Mouse (Mus musculus): ENCODE data around the gene Arhgef6. TPM values are rescaled to one million over a fixed set of nuclear protein-coding genes. Genes with fewer than 3 reads are reported as not detected.

The Arhgef6 gene
- polyA plus RNA-seq, 2 experiments: 4.7 to 7.0 TPM

DNA sequence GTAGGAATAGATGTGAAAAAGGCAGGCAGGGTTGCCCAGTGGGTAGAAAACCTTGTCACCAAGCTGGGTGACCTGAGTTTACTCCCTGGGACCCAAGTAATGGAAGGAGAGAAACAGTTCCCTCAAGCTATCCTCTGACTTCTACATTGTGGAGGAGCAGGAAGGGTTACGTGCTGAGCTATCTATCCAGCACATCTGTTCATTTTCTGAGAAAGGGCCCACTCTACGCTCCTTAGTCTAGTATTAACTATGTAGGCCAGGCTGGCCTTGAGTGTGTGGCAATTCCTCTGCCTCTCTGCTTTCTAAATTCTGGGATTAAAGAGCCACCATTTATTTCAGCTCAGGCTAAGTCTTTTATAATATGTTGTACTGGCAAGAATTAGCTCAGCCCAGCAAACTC is 35.0 kb upstream of the Arhgef6 start:
- H3K9ac ChIP-seq (replicated peaks): peak overlapping the region; percentile 47
- DNase-seq (ENCODE audit: low read depth in 3 of 3, low spot score in 3 of 3): peak; percentile 60 to 66 (median 62)
- peaks cover 6% of the 10 kb centered on the region for H3K36me3 ChIP-seq (replicated peaks; ENCODE audit: control insufficient read depth, insufficient read depth, low read depth)
- H3K4me1 ChIP-seq (replicated peaks; ENCODE audit: control insufficient read depth in 2 of 2, insufficient read depth in 2 of 2, low read length in 1 of 2): peaks cover 15 to 29% of the 10 kb centered on the region in 2 experiments
- 21% methylated on average over 2 of the region's 2 CpGs for WGBS (ENCODE audit: insufficient replicate concordance)
- peak overlapping the region; percentile 53 for H3K4me2 ChIP-seq (ENCODE audit: low read depth)
- TF ChIP-seq EP300 (IDR thresholded peaks at IDR 0.05; ENCODE audit: low read depth): peak; percentile 78
- no peak for TF ChIP-seq CTCF (IDR thresholded peaks at IDR 0.05; ENCODE audit: low read depth)
- peak overlapping the region; percentile 78 for H3K27ac ChIP-seq
- H3K27me3 ChIP-seq (ENCODE audit: control insufficient read depth, insufficient read depth, low read length): no peaks in the 10 kb centered on the region
- ATAC-seq (ENCODE audit: insufficient read depth): peak; percentile 96
- 0 out of 4 replicates have a peak overlapping the region, but pooled peaks of 1 of the 2 experiments have one; percentile 13 for H3K4me3 ChIP-seq (ENCODE audit: insufficient read depth in 1 of 2, low read depth in 2 of 2, low read length in 2 of 2)
- H3K9me3 ChIP-seq (ENCODE audit: control insufficient read depth, low read length): no peaks in the 10 kb centered on the region

DNA sequence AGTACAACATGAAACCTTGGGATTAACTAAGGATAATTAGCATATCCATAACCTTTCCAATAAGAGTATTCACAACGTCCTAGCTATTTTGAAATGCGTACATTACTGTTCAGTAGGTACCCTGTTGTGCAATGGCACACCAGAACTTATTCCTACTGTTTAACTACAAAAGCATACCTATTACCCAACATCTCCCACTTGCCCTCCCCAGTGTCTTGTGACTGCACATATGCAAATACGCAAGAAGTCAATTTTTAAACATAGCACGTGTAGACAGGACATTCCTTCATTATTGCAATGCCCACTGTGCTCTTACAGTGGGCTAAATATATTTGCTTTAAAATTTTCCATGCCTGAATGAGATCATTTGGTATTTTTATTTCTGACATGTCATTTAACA is 34.4 kb upstream of the Arhgef6 start:
- Histone ChIP-seq H3K36me3 (replicated peaks; ENCODE audit: control insufficient read depth, insufficient read depth, low read depth) (peaks cover 4% of the 10 kb centered on the region), H3K27me3 (ENCODE audit: control insufficient read depth, insufficient read depth, low read length) (no peaks in the 10 kb centered on the region), H3K27ac (peak overlapping the region; percentile 78), H3K9me3 (ENCODE audit: control insufficient read depth, low read length) (no peaks in the 10 kb centered on the region), H3K4me2 (ENCODE audit: low read depth) (peak overlapping the region; percentile 53; the same call in 1 of the 2 replicates), H3K4me3 (ENCODE audit: insufficient read depth in 1 of 2, low read depth in 2 of 2, low read length in 2 of 2) (no peak overlapping the region), H3K9ac (replicated peaks) (no peak overlapping the region), H3K4me1 (replicated peaks; ENCODE audit: control insufficient read depth in 2 of 2, insufficient read depth in 2 of 2, low read length in 1 of 2) (peaks cover 15 to 29% of the 10 kb centered on the region in 2 experiments)
- no peak for DNase-seq (ENCODE audit: low read depth in 3 of 3, low spot score in 3 of 3)
- no peak for ATAC-seq (ENCODE audit: insufficient read depth)
- WGBS (ENCODE audit: insufficient replicate concordance): 64% methylated on average over 4 of the region's 4 CpGs
- TF ChIP-seq CTCF (IDR thresholded peaks at IDR 0.05; ENCODE audit: low read depth) (no peak), EP300 (IDR thresholded peaks at IDR 0.05; ENCODE audit: low read depth) (no peak)

DNA sequence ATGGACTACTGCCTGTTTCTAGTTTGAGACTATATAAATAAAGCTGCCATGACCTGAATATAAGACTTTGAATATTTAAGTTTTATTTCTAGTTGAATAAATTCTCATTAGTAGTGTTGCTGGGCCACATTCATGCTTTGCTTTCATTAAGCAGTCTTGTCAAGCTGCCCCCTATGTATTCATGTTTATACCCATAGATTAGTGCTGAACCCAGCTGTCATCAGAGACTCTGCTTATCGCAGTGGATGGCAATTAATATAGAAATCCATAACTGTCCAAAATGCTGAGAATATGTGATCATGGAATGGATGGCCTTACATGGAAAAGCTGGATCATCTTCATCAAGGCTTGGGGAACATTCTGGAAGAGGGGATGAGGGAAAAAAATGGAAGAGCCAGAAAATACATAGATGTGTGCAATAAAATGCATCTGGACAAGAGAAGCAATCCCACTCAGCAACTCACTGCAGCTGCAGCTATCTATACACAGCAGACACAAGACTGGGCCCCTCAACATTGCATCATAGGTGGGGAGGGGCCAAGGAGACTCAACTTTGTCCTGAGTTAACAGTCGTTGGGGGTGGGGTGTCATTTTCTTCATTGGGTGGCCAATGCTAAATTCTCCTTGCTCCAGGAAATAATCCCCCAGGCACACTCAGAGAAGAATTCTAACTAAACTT is 26.5 kb upstream of the Arhgef6 start:
- Histone ChIP-seq H3K27me3 (ENCODE audit: control insufficient read depth, insufficient read depth, low read length) (no peaks in the 10 kb centered on the region), H3K36me3 (replicated peaks; ENCODE audit: control insufficient read depth, insufficient read depth, low read depth) (no peaks in the 10 kb centered on the region), H3K27ac (peak overlapping the region; percentile 92), H3K9me3 (ENCODE audit: control insufficient read depth, low read length) (no peaks in the 10 kb centered on the region), H3K9ac (replicated peaks) (no peak overlapping the region; the same call in 1 of the 2 replicates), H3K4me3 (ENCODE audit: insufficient read depth in 1 of 2, low read depth in 2 of 2, low read length in 2 of 2) (no peak overlapping the region), H3K4me1 (replicated peaks; ENCODE audit: control insufficient read depth in 2 of 2, insufficient read depth in 2 of 2, low read length in 1 of 2) (peaks cover 15 to 27% of the 10 kb centered on the region in 2 experiments), H3K4me2 (ENCODE audit: low read depth) (peak overlapping the region; percentile 40)
- ATAC-seq (ENCODE audit: insufficient read depth): peak; percentile 99
- DNase-seq (ENCODE audit: low read depth in 3 of 3, low spot score in 3 of 3): peak; percentile 73 to 77 (median 73)
- WGBS (ENCODE audit: insufficient replicate concordance): 26% methylated on average over 2 of the region's 2 CpGs
- TF ChIP-seq CTCF (IDR thresholded peaks at IDR 0.05; ENCODE audit: low read depth) (no peak), EP300 (IDR thresholded peaks at IDR 0.05; ENCODE audit: low read depth) (peak; percentile 84)

DNA sequence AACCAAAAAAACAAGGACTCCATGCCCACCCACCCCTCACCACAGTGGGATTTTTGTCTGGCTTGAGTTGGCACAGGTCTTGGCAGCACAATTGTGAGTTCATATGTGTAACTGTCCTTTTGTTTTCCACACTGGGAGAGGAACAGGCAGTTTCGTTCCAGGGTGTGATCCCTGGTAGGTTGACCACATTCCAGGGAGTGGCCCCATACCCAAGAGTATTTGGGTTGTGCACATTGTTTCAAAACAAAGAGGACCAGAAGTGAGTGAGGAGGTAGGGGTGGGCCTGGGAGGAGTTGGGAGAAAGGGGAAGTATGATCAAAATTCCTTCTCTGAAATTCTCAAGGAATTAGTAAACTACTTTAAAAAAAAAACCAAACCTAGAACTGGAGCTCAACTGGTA is 20.8 kb upstream of the Arhgef6 start:
- H3K27ac ChIP-seq: no peak overlapping the region
- no peak for DNase-seq (ENCODE audit: low read depth in 3 of 3, low spot score in 3 of 3)
- TF ChIP-seq CTCF (IDR thresholded peaks at IDR 0.05; ENCODE audit: low read depth): no peak
- no peak for TF ChIP-seq EP300 (IDR thresholded peaks at IDR 0.05; ENCODE audit: low read depth)
- no peaks in the 10 kb centered on the region for H3K27me3 ChIP-seq (ENCODE audit: control insufficient read depth, insufficient read depth, low read length)
- ATAC-seq (ENCODE audit: insufficient read depth): no peak
- whole genome bisulfite sequencing (ENCODE audit: insufficient replicate concordance): 44% methylated on average over 1 of the region's 1 CpGs
- H3K4me1 ChIP-seq (replicated peaks; ENCODE audit: control insufficient read depth in 2 of 2, insufficient read depth in 2 of 2, low read length in 1 of 2): peaks cover 5 to 10% of the 10 kb centered on the region in 2 experiments
- H3K36me3 ChIP-seq (replicated peaks; ENCODE audit: control insufficient read depth, insufficient read depth, low read depth): no peaks in the 10 kb centered on the region
- no peak overlapping the region for H3K4me3 ChIP-seq (ENCODE audit: insufficient read depth in 1 of 2, low read depth in 2 of 2, low read length in 2 of 2)
- no peaks in the 10 kb centered on the region for H3K9me3 ChIP-seq (ENCODE audit: control insufficient read depth, low read length)
- H3K9ac ChIP-seq (replicated peaks): no peak overlapping the region
- H3K4me2 ChIP-seq (ENCODE audit: low read depth): no peak overlapping the region

DNA sequence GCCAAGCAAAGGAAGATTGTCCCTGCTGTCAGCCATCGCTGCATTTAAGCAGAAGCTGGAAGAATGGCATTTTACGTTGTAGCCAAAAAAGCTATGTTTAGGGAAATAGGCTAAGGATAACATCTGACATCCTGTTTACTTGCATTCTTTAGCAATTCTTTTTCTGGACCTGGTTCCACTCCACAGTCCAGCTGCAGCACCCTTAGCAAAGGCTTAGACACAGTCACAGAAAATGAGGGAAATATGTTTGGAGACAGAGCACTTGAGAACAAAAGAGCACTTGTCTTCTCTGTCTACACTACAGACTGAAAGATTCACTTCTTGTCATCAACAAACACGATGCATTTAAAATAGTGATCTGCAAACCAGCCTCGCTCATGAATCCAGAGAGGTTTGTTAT is 691 bp upstream of the Arhgef6 start:
- no peaks in the 10 kb centered on the region for H3K9me3 ChIP-seq (ENCODE audit: control insufficient read depth, low read length)
- H3K27ac ChIP-seq: no peak overlapping the region
- 54% methylated on average over 4 of the region's 4 CpGs for WGBS (ENCODE audit: insufficient replicate concordance)
- ATAC-seq (ENCODE audit: insufficient read depth): no peak
- DNase-seq (ENCODE audit: low read depth in 3 of 3, low spot score in 3 of 3): no peak
- no peak overlapping the region for H3K4me3 ChIP-seq (ENCODE audit: insufficient read depth in 1 of 2, low read depth in 2 of 2, low read length in 2 of 2)
- H3K9ac ChIP-seq (replicated peaks): no peak overlapping the region
- H3K4me2 ChIP-seq (ENCODE audit: low read depth): no peak overlapping the region
- H3K4me1 ChIP-seq (replicated peaks; ENCODE audit: control insufficient read depth in 2 of 2, insufficient read depth in 2 of 2, low read length in 1 of 2): 0 out of 4 replicates have a peak, but pooled peaks cover 0 to 2% of the 10 kb centered on the region in 2 experiments
- H3K27me3 ChIP-seq (ENCODE audit: control insufficient read depth, insufficient read depth, low read length): no peaks in the 10 kb centered on the region
- H3K36me3 ChIP-seq (replicated peaks; ENCODE audit: control insufficient read depth, insufficient read depth, low read depth): no peaks in the 10 kb centered on the region
- no peak for TF ChIP-seq CTCF (IDR thresholded peaks at IDR 0.05; ENCODE audit: low read depth)
- TF ChIP-seq EP300 (IDR thresholded peaks at IDR 0.05; ENCODE audit: low read depth): no peak
